Comparison of ENCODE assay signal across 8 mouse cellular contexts in genomic region chr2:25461407-25461806, GRCm38 (mm10). TPM values are rescaled to one million over a fixed set of nuclear protein-coding genes. Genes with fewer than 3 reads are reported as not detected.
DNase-seq lines count a peak whose midpoint lies in the region; ATAC-seq and TF ChIP-seq lines count a peak whose summit lies in the region.

No protein-coding gene starts in this region.

- H3K4me1 ChIP-seq in erythroblast, embryonic 14.5 days (ENCODE audit: control insufficient read depth): peaks cover 46% of the 10 kb centered on the region
- peaks cover 31% of the 10 kb centered on the region; the same call in 1 of the 2 replicates for H3K4me1 ChIP-seq in spleen, adult 2 months (ENCODE audit: control insufficient read depth, insufficient read depth, insufficient read length)
- H3K4me1 ChIP-seq in liver, embryonic 12.5 days: peaks cover 44% of the 10 kb centered on the region

- no peak for ATAC-seq in erythroblast, adult 5-6 weeks (replicated peaks; ENCODE audit: low FRiP score, poor library complexity, severe bottlenecking)
- ATAC-seq in liver, embryonic 12.5 days: no peak

- TF ChIP-seq POLR2A in spleen, adult 2 months (IDR thresholded peaks at IDR 0.05; ENCODE audit: low read depth, low read length): no peak

- H3K9ac ChIP-seq in liver, embryonic 12.5 days: peak overlapping the region; percentile 45; the same call in 1 of the 2 replicates

- peak overlapping the region; percentile 96 for H3K4me2 ChIP-seq in liver, embryonic 12.5 days

- WGBS in spleen, adult 2 months: 19% methylated on average over 3 of the region's 3 CpGs
- 10% methylated on average over 3 of the region's 3 CpGs for WGBS in liver, embryonic 12.5 days (ENCODE audit: insufficient replicate concordance)

- no peaks in the 10 kb centered on the region for H3K9me3 ChIP-seq in erythroblast, embryonic 14.5 days (ENCODE audit: control insufficient read depth, low read length)
- no peaks in the 10 kb centered on the region for H3K9me3 ChIP-seq in liver, embryonic 12.5 days (replicated peaks)

- H3K27ac ChIP-seq in spleen, adult 2 months (ENCODE audit: insufficient read depth, low read length): peak overlapping the region; percentile 84
- peak overlapping the region; percentile 90 for H3K27ac ChIP-seq in liver, embryonic 12.5 days

- no peak for TF ChIP-seq CTCF in spleen, adult 2 months (IDR thresholded peaks at IDR 0.05; ENCODE audit: extremely low read depth, insufficient read depth, insufficient read length, insufficient replicate concordance)

- H3K36me3 ChIP-seq in erythroblast, embryonic 14.5 days (ENCODE audit: control insufficient read depth): peaks cover 18% of the 10 kb centered on the region
- H3K36me3 ChIP-seq in spleen, adult 2 months (ENCODE audit: control insufficient read depth, insufficient read depth, low read length): peaks cover 6% of the 10 kb centered on the region
- H3K36me3 ChIP-seq in liver, embryonic 12.5 days: peaks cover 6% of the 10 kb centered on the region; the same call in 1 of the 2 replicates

- H3K27me3 ChIP-seq in erythroblast, embryonic 14.5 days (ENCODE audit: control insufficient read depth): no peaks in the 10 kb centered on the region
- H3K27me3 ChIP-seq in spleen, adult 2 months (ENCODE audit: control insufficient read depth, insufficient read depth, low read length): no peaks in the 10 kb centered on the region
- no peaks in the 10 kb centered on the region for H3K27me3 ChIP-seq in liver, embryonic 12.5 days (replicated peaks)

- DNase-seq in spleen, adult 2 months (ENCODE audit: low read depth in 1 of 2, low spot score in 2 of 2): no peak
- DNase-seq in spleen, postnatal 4 days (ENCODE audit: low spot score in 2 of 2): no peak
- DNase-seq in MN1 (ENCODE audit: low spot score): no peak
- DNase-seq in testis, postnatal 10 days (ENCODE audit: low spot score): no peak
- no peak for DNase-seq in thymus, adult 18-20 months

- H3K4me3 ChIP-seq in erythroblast, embryonic 14.5 days (replicated peaks): peak overlapping the region; percentile 72
- peak overlapping the region; percentile 31; the same call in 1 of the 2 replicates for H3K4me3 ChIP-seq in spleen, adult 2 months (ENCODE audit: extremely low read depth, insufficient read depth, insufficient read length)
- H3K4me3 ChIP-seq in liver, embryonic 12.5 days: peak overlapping the region; percentile 79

RNA-seq across cellular contexts. Expression of gene Paxx, which starts 0.5 kb away (rescaled TPM):
- polyA plus RNA-seq in erythroblast, embryonic 14.5 days (2012): 1.0 and 1.1 TPM in 2 replicates
- total RNA-seq in erythroblast, adult 5-6 weeks (2015; ENCODE audit: low replicate concordance): 18.2 and 33.8 TPM in 2 replicates
- 8.4 and 10.6 TPM in 2 replicates for total RNA-seq in erythroblast, adult 5-6 weeks (2017; ENCODE audit: low replicate concordance)
- 68.7 and 86.4 TPM in 2 replicates for polyA plus RNA-seq in spleen, adult 2 months (2012; rRNA removed)
- 9.1 and 11.4 TPM in 2 replicates for polyA plus RNA-seq in liver, embryonic 12.5 days (2016; fragmentation: Nextera tagmentation; extraction: Ambion mirVana)

RNA-seq across cellular contexts. Expression of gene Clic3, which starts 4.8 kb away (rescaled TPM):
- not detected in 2 replicates for polyA plus RNA-seq in erythroblast, embryonic 14.5 days (2012)
- total RNA-seq in erythroblast, adult 5-6 weeks (2015; ENCODE audit: low replicate concordance): not detected in 2 replicates
- not detected in 2 replicates for total RNA-seq in erythroblast, adult 5-6 weeks (2017; ENCODE audit: low replicate concordance)
- polyA plus RNA-seq in spleen, adult 2 months (2012; rRNA removed): 2.5 and 3.1 TPM in 2 replicates
- polyA plus RNA-seq in liver, embryonic 12.5 days (2016; fragmentation: Nextera tagmentation; extraction: Ambion mirVana): 0.45 and 0.68 TPM in 2 replicates

RNA-seq across cellular contexts. Expression of gene Ptgds, which starts 8.4 kb away (rescaled TPM):
- polyA plus RNA-seq in erythroblast, embryonic 14.5 days (2012): not detected in 2 replicates
- total RNA-seq in erythroblast, adult 5-6 weeks (2015; ENCODE audit: low replicate concordance): 1.3 TPM in 1 of 2 replicates, not detected in the other
- not detected in 2 replicates for total RNA-seq in erythroblast, adult 5-6 weeks (2017; ENCODE audit: low replicate concordance)
- polyA plus RNA-seq in spleen, adult 2 months (2012; rRNA removed): 0.27 and 7.8 TPM in 2 replicates
- polyA plus RNA-seq in liver, embryonic 12.5 days (2016; fragmentation: Nextera tagmentation; extraction: Ambion mirVana): 0.20 and 0.22 TPM in 2 replicates

RNA-seq across cellular contexts. Expression of gene Lcn12, which starts 32.3 kb away (rescaled TPM):
- polyA plus RNA-seq in erythroblast, embryonic 14.5 days (2012): not detected in 2 replicates
- not detected in 2 replicates for total RNA-seq in erythroblast, adult 5-6 weeks (2015; ENCODE audit: low replicate concordance)
- not detected in 2 replicates for total RNA-seq in erythroblast, adult 5-6 weeks (2017; ENCODE audit: low replicate concordance)
- not detected in 2 replicates for polyA plus RNA-seq in spleen, adult 2 months (2012; rRNA removed)
- polyA plus RNA-seq in liver, embryonic 12.5 days (2016; fragmentation: Nextera tagmentation; extraction: Ambion mirVana): not detected in 2 replicates

RNA-seq across cellular contexts. Expression of gene Abca2, which starts 32.9 kb away (rescaled TPM):
- 0.09 and 0.11 TPM in 2 replicates for polyA plus RNA-seq in erythroblast, embryonic 14.5 days (2012)
- 7.7 and 16.7 TPM in 2 replicates for total RNA-seq in erythroblast, adult 5-6 weeks (2015; ENCODE audit: low replicate concordance)
- total RNA-seq in erythroblast, adult 5-6 weeks (2017; ENCODE audit: low replicate concordance): 4.5 and 7.3 TPM in 2 replicates
- 61.1 and 67.6 TPM in 2 replicates for polyA plus RNA-seq in spleen, adult 2 months (2012; rRNA removed)
- polyA plus RNA-seq in liver, embryonic 12.5 days (2016; fragmentation: Nextera tagmentation; extraction: Ambion mirVana): 2.8 and 3.1 TPM in 2 replicates
